Mouse (Mus musculus): ENCODE measurements at regions not wholly inside any gene's neighbourhood (a gene's known extent, or its start where the extent isn't known, plus 50 kb on each side); places are given as distances from the start of the nearest gene placed in this dataset.

DNA sequence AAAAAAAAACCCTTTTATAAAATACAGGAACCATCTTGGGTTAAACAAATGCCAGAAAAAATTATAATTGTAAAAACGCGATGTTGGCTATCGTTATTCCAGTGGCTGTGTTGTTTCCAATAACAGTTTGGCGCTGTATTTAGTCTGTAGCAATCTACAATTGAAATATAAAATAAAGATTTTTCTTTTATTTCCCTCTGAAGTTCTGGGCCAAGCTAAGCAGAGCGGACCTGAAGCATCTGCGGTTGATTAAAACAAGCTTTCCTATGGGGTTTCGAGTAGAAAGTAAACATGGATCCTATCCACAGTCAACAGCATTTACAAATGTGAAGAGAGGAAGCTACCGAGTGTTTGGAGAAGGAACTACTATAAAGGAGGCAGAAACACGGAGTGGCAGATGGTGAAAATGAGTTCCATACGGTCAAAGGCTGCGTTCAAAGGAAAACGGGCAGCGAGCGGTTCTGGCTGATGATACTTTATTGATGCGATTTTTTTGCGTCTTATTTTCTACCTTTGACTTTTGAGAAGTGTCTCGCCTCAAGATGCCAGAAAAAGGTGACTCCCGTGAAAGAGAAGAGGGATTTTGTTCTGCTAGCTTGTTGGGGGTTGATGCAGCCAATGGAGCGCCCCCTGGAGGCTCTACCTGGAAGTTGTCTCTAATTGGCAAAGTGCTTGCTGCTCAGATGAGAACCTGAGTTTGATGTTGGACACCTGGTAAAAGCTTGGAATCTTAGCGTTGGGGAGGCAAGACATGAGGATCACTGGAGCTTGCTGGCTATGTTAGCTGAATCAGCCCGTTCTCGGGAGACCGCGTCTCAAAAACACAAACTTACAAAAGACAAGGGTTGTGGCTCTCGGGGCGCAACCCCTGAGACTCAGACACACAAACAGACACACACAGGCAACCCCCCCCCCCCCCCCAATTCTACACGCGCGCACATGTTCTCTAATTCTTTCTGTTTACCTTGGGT, 96.7 kb upstream of the Psmd7 start:
- ATAC-seq = no peak
- Histone ChIP-seq H3K27me3 (replicated peaks) (no peaks in the 10 kb centered on the region), H3K4me1 (replicated peaks) (no peaks in the 10 kb centered on the region), H3K9me3 (no peaks in the 10 kb centered on the region), H3K27ac (peak overlapping the region; percentile 40; the same call in 1 of the 2 replicates), H3K9ac (no peak overlapping the region), H3K4me3 (replicated peaks) (no peak overlapping the region), H3K4me2 (replicated peaks) (no peak overlapping the region), H3K36me3 (no peaks in the 10 kb centered on the region)
- WGBS = 55% methylated on average over 29 of the region's 29 CpGs

DNA sequence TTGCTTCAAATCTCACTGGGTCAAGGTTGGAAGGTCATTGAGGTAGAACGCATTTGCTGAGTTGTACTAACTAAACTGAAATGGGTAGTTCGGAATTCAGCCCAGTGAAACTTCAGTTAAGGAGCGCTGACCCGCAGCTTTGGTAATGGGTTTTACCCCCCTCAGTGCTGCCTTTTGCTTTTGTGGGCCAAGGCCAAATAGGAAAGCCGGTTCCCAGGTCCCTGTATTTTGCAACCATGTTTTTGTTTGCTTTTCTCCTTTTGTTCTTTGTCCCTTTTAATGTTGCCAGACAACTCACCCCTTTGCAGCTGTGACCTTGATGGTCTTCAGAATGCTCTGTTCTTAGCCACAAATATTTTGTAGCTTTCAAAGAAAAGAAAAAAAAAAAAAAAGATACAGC, 98.7 kb upstream of the Psmd7 start:
- ATAC-seq = no peak
- Histone ChIP-seq H3K4me2 (replicated peaks) (no peak overlapping the region), H3K27me3 (replicated peaks) (no peaks in the 10 kb centered on the region), H3K4me3 (replicated peaks) (no peak overlapping the region), H3K27ac (no peak overlapping the region), H3K4me1 (replicated peaks) (no peaks in the 10 kb centered on the region), H3K36me3 (no peaks in the 10 kb centered on the region), H3K9me3 (no peaks in the 10 kb centered on the region), H3K9ac (no peak overlapping the region)
- WGBS = 75% methylated on average over 5 of the region's 5 CpGs

DNA sequence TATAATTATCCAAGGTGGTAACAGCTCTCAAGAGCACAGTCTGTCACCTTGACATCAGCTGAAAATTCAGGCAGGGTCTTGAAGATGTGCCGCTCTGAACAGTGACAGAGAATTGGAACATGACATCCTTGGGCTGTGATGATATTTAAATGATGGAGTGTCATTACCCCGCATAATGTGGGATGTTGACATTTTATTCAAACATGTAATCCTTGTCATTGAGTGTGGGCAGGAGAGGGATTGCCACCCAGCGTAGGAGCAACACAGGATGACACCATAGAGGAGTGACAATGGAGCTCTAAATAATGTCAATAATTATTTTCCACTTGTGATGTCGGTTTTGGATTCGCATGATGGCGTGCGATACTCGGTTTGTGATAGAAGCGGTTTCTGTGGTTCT, 99.3 kb upstream of the Psmd7 start:
- H3K36me3 ChIP-seq = no peaks in the 10 kb centered on the region
- no peak overlapping the region for H3K4me3 ChIP-seq (replicated peaks)
- H3K4me1 ChIP-seq (replicated peaks) = no peaks in the 10 kb centered on the region
- no peak overlapping the region for H3K9ac ChIP-seq
- H3K4me2 ChIP-seq (replicated peaks) = no peak overlapping the region
- WGBS = 91% methylated on average over 9 of the region's 9 CpGs
- no peak for ATAC-seq
- no peaks in the 10 kb centered on the region for H3K27me3 ChIP-seq (replicated peaks)
- no peaks in the 10 kb centered on the region for H3K9me3 ChIP-seq
- H3K27ac ChIP-seq = no peak overlapping the region

DNA sequence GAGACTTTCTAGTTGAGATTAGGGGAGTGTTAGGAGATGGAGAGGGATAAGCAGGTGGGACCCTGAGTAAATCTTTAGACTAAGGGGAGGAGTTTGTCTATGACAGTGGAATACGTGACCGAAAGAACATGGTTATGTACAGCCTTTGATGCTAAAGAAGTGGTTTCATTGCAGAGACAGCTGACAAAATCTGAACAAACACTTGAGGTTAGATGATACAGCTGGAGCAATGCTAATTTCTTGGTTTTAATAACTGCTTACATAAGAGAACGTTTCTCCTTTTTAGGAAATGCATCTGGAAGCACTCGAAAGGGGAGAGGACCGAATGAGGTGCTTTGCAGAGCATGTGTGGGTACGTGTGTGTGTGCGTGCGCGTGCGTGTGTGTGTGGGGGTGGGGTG, 100.8 kb upstream of the Psmd7 start:
- Histone ChIP-seq H3K27me3 (replicated peaks) (no peaks in the 10 kb centered on the region), H3K4me1 (replicated peaks) (no peaks in the 10 kb centered on the region), H3K4me3 (replicated peaks) (no peak overlapping the region), H3K9ac (no peak overlapping the region), H3K9me3 (no peaks in the 10 kb centered on the region), H3K36me3 (no peaks in the 10 kb centered on the region), H3K27ac (0 out of 2 replicates have a peak overlapping the region, but pooled peaks have one; percentile 54), H3K4me2 (replicated peaks) (no peak overlapping the region)
- ATAC-seq = peak; percentile 62
- WGBS = 47% methylated on average over 10 of the region's 10 CpGs

DNA sequence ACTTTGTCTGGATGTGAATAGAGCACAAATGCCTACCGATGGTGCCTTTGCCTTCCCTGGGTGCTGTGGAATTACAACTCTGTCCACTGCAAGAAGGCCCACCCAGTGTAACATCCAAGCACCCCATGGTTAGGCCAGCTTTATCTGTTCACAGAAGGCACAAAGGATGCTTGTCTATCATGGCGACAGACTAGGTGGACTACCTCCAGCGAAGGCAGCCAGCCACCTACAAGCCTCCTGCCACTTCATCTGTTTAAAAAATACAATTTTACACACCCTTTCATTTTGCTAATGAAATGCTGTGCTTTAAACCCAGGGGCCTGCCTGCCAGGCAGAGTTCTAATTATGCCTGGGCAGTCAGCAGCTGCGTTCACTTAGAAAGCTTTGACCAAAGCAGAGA, 103.0 kb upstream of the Psmd7 start:
- H3K36me3 ChIP-seq = no peaks in the 10 kb centered on the region
- 0 out of 2 replicates have a peak, but pooled peaks cover 5% of the 10 kb centered on the region for H3K4me1 ChIP-seq (replicated peaks)
- H3K4me3 ChIP-seq (replicated peaks) = no peak overlapping the region
- 92% methylated on average over 4 of the region's 4 CpGs for WGBS
- no peaks in the 10 kb centered on the region for H3K27me3 ChIP-seq (replicated peaks)
- H3K27ac ChIP-seq = no peak overlapping the region
- no peaks in the 10 kb centered on the region for H3K9me3 ChIP-seq
- H3K4me2 ChIP-seq (replicated peaks) = no peak overlapping the region
- no peak for ATAC-seq
- no peak overlapping the region for H3K9ac ChIP-seq

DNA sequence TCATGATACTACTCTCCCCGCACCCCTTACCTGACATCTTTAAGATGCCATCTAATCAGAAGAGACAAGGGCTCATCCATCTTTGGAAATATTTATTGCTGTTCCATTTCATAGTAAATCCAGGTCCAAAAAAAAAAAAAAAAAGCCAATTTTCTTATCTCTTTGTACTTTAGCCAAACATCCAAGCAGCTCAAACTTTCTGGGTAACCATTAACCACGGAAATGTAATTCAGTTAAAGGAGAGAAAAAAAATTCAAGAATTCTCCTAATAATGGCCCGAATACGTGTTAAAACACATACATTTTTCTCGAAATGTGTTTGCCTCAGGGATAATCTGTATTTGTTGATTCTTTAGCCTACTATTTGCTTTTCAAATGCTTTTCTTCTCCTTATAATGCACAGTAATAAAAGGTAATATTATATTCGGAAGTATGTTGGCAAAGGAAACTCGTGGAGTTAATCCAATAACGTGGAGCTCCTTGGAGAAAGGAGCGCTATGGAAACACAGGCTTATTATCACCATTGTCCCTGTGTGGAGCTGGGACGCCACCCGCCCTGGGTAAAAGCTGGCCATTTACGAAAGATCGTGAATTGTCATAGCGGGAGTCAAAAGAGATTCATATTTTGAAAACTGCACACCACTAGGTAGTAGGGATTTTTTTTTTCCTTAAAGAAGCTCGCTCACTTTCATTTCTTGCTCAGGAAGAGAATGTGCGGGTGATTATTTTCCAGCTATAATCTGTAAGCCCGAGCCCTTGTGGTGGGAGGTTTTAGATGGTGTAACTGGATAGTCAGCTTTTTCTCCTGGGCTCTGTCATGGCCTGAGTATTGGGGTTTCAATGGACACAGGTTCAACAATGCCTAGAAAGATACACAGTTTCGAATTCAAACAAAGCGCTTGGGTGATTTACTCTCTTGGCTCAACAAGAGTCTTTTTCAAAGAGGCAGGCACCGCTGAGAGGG, 108.4 kb upstream of the Psmd7 start:
- 54% methylated on average over 20 of the region's 20 CpGs for WGBS
- Histone ChIP-seq H3K4me1 (replicated peaks) (0 out of 2 replicates have a peak, but pooled peaks cover 5% of the 10 kb centered on the region), H3K9me3 (no peaks in the 10 kb centered on the region), H3K9ac (no peak overlapping the region), H3K36me3 (no peaks in the 10 kb centered on the region), H3K4me2 (replicated peaks) (peak overlapping the region; percentile 44), H3K27ac (peak overlapping the region; percentile 77), H3K4me3 (replicated peaks) (peak overlapping the region; percentile 7), H3K27me3 (replicated peaks) (no peaks in the 10 kb centered on the region)
- peak; percentile 77 for ATAC-seq

DNA sequence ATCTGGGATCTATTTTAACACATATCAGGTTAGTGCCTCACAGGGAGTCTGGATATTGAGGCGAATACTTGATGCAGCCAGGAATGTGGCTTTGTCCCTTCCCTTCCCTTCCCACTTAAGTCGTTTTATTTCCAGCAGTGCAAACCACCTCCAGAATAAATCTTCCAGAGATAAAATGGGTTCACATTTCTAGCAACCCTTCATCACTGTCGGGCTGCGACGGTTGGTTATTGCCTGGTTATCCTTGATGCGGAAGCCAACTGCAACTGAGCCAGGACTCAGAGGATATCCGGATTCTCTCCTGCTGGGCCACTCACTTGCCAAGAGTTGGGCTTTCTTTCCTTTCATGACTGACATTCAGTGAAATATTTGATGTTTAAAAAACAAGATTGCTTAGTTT, 111.0 kb upstream of the Psmd7 start:
- no peaks in the 10 kb centered on the region for H3K9me3 ChIP-seq
- H3K27me3 ChIP-seq (replicated peaks) = no peaks in the 10 kb centered on the region
- H3K9ac ChIP-seq = no peak overlapping the region
- H3K27ac ChIP-seq = no peak overlapping the region
- 53% methylated on average over 7 of the region's 7 CpGs for WGBS
- no peak for ATAC-seq
- H3K36me3 ChIP-seq = no peaks in the 10 kb centered on the region
- no peak overlapping the region for H3K4me2 ChIP-seq (replicated peaks)
- 0 out of 2 replicates have a peak, but pooled peaks cover 5% of the 10 kb centered on the region for H3K4me1 ChIP-seq (replicated peaks)
- H3K4me3 ChIP-seq (replicated peaks) = no peak overlapping the region

DNA sequence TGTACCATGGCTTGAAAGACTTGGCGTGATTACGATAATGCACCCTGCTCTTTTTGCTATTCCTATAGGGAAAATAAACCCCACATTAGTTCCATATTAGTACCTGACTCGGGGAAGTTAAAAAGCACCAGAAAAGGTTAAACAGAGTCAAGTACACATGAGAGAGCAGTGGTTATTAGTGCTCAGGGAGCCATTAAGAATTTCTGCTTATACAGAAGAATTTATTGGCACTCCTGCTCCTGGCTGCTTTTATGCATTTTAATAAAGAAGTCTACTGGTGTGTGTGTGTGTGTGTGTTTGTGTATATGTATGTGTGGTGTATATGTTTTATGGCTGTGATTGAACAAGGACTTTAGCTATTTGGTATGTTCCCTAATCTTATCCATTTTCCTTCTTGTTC, 111.5 kb upstream of the Psmd7 start:
- H3K27ac ChIP-seq = no peak overlapping the region
- 70% methylated on average over 3 of the region's 3 CpGs for WGBS
- H3K4me3 ChIP-seq (replicated peaks) = no peak overlapping the region
- H3K9ac ChIP-seq = no peak overlapping the region
- no peak overlapping the region for H3K4me2 ChIP-seq (replicated peaks)
- H3K4me1 ChIP-seq (replicated peaks) = 0 out of 2 replicates have a peak, but pooled peaks cover 5% of the 10 kb centered on the region
- no peaks in the 10 kb centered on the region for H3K9me3 ChIP-seq
- ATAC-seq = no peak
- H3K36me3 ChIP-seq = no peaks in the 10 kb centered on the region
- H3K27me3 ChIP-seq (replicated peaks) = no peaks in the 10 kb centered on the region

DNA sequence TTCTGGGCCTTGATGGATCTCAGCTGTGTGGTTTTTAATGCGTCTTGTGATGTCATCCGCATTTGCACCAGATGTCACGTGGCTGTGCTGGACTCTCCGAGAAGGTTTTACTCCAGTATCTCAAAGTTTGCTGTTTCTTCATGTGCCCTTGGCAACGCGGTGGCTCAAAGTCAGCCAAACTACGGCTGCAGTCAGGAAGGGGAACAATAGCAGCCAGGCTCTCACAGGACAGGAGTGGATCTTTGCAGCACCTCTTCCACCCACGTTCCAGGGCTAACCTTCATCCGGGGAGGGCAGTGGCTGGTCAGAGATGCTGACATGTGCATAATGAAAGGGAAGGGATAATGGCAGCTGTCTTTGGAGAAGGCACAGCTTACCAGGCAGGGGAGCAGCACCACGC, 127.6 kb upstream of the Psmd7 start:
- H3K4me1 ChIP-seq (replicated peaks) = no peaks in the 10 kb centered on the region
- no peak overlapping the region for H3K4me3 ChIP-seq (replicated peaks)
- H3K27ac ChIP-seq = no peak overlapping the region
- WGBS = 80% methylated on average over 10 of the region's 10 CpGs
- H3K9me3 ChIP-seq = no peaks in the 10 kb centered on the region
- no peaks in the 10 kb centered on the region for H3K27me3 ChIP-seq (replicated peaks)
- no peak overlapping the region for H3K4me2 ChIP-seq (replicated peaks)
- no peak for ATAC-seq
- no peaks in the 10 kb centered on the region for H3K36me3 ChIP-seq
- no peak overlapping the region for H3K9ac ChIP-seq

DNA sequence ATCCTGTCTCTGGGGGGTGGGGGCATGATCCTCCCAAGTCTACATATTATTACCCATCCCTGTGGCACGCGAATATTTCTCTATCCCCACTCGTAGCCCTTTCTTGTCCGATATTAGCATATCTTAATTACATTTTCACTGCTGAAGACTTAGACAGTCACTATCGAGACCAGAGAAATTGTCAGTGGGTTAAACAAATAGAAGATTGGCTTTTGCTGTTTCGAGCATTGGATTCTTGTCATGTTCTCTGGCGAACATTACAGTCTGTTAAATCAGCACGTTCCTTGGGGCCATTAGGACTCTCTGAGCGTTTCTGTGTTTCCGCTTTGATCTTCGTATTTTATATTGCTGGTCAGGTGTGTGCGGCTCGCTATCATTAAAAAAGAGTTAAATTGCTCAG, 129.6 kb upstream of the Psmd7 start:
- no peaks in the 10 kb centered on the region for H3K27me3 ChIP-seq (replicated peaks)
- H3K36me3 ChIP-seq = no peaks in the 10 kb centered on the region
- no peak overlapping the region for H3K27ac ChIP-seq
- no peak for ATAC-seq
- H3K4me2 ChIP-seq (replicated peaks) = no peak overlapping the region
- no peak overlapping the region for H3K9ac ChIP-seq
- H3K9me3 ChIP-seq = no peaks in the 10 kb centered on the region
- H3K4me3 ChIP-seq (replicated peaks) = no peak overlapping the region
- 89% methylated on average over 13 of the region's 13 CpGs for WGBS
- H3K4me1 ChIP-seq (replicated peaks) = no peaks in the 10 kb centered on the region

DNA sequence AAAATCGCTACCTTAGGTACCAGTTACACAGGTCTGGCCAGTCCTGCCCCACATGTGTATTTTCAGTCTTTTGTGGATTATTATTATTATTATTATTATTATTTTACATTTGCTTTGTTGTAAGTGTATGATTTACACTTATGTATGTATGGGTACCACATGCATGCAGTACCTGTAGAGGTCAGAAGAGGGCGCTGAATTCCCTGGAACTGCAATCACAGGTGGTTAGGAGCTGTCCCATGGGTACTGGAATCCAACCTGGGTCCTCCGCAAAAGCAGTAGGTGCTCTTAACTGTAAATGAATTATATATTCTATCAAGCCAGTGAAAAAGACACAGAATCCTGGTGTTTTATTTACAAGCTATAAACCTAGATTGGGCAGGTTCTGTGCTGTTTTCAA, 131.4 kb upstream of the Psmd7 start:
- 58% methylated on average over 3 of the region's 3 CpGs for WGBS

DNA sequence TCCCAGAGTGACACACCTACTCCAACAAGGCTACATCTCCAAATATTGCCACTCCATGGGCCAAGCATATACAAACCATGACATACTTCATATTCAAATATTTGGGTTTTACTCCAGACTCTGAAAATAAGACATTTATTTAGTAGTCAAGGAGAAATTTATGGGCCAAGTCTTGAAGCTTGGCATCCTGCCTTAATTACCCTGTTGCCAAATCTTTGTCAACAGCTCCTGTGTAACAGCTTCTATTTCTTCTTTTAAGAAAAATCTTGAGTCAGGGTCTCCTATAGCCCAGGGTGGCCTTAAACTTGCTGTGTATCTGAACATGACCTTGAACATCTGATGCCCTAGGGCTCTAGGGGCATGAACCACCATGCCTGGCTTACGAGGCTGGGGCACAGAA, 138.5 kb upstream of the Psmd7 start:
- H3K36me3 ChIP-seq = no peaks in the 10 kb centered on the region
- WGBS = 87% methylated on average over 1 of the region's 1 CpGs
- no peak overlapping the region for H3K9ac ChIP-seq
- no peaks in the 10 kb centered on the region for H3K9me3 ChIP-seq
- no peak overlapping the region for H3K27ac ChIP-seq
- H3K4me3 ChIP-seq (replicated peaks) = no peak overlapping the region
- H3K4me2 ChIP-seq (replicated peaks) = no peak overlapping the region
- H3K27me3 ChIP-seq (replicated peaks) = no peaks in the 10 kb centered on the region
- H3K4me1 ChIP-seq (replicated peaks) = no peaks in the 10 kb centered on the region
- ATAC-seq = no peak

More for the DNA sequence above, 131.4 kb upstream of the Psmd7 start:
- Histone ChIP-seq H3K4me3 (replicated peaks) (no peak overlapping the region), H3K27ac (no peak overlapping the region), H3K4me2 (replicated peaks) (no peak overlapping the region), H3K9me3 (no peaks in the 10 kb centered on the region), H3K4me1 (replicated peaks) (no peaks in the 10 kb centered on the region), H3K36me3 (no peaks in the 10 kb centered on the region), H3K9ac (no peak overlapping the region), H3K27me3 (replicated peaks) (no peaks in the 10 kb centered on the region)
- no peak for ATAC-seq
